Mouse (Mus musculus): ENCODE results near the gene Keg1. TPM values are rescaled to one million over a fixed set of nuclear protein-coding genes. Genes with fewer than 3 reads are reported as not detected.

Gene Keg1
- polyA plus RNA-seq, 1 experiment from 2014 or later = 0.14 TPM

Other genes starting within 250 kb of the Keg1 start
- 0.67 and 1.0 TPM in 2 replicates for gene Mpeg1, start 235.0 kb upstream of the Keg1 start, polyA plus RNA-seq (2015; fragmentation: Nextera tagmentation; extraction: Ambion mirVana)
- 16.1 and 16.5 TPM in 2 replicates for gene Dtx4, start 194.3 kb upstream of the Keg1 start, polyA plus RNA-seq (2015; fragmentation: Nextera tagmentation; extraction: Ambion mirVana)
- gene Fam111a, start 150.0 kb upstream of the Keg1 start, polyA plus RNA-seq (2015; fragmentation: Nextera tagmentation; extraction: Ambion mirVana) = 32.0 TPM in 2 replicates
- 0.12 TPM in 1 of 2 replicates, not detected in the other for gene Gm4952, start 95.8 kb upstream of the Keg1 start, polyA plus RNA-seq (2015; fragmentation: Nextera tagmentation; extraction: Ambion mirVana)
- gene Glyat, start 62.5 kb upstream of the Keg1 start, polyA plus RNA-seq (2015; fragmentation: Nextera tagmentation; extraction: Ambion mirVana) = not detected in 2 replicates
- gene Olfr1442, start 25.3 kb upstream of the Keg1 start, polyA plus RNA-seq (2015; fragmentation: Nextera tagmentation; extraction: Ambion mirVana) = not detected in 2 replicates
- not detected in 2 replicates for gene Olfr1443, start 17.7 kb upstream of the Keg1 start, polyA plus RNA-seq (2015; fragmentation: Nextera tagmentation; extraction: Ambion mirVana)
- gene Cntf, start 69.8 kb downstream of the Keg1 start, polyA plus RNA-seq (2015; fragmentation: Nextera tagmentation; extraction: Ambion mirVana) = 1.2 and 1.3 TPM in 2 replicates
- gene Zfp91, start 100.3 kb downstream of the Keg1 start, polyA plus RNA-seq (2015; fragmentation: Nextera tagmentation; extraction: Ambion mirVana) = 14.1 and 14.7 TPM in 2 replicates
- 1.7 and 2.5 TPM in 2 replicates for gene Lpxn, start 100.4 kb downstream of the Keg1 start, polyA plus RNA-seq (2015; fragmentation: Nextera tagmentation; extraction: Ambion mirVana)
- gene Gm5244, start 150.9 kb downstream of the Keg1 start, polyA plus RNA-seq (2015; fragmentation: Nextera tagmentation; extraction: Ambion mirVana) = not detected in 2 replicates
- gene Olfr1444, start 161.5 kb downstream of the Keg1 start, polyA plus RNA-seq (2015; fragmentation: Nextera tagmentation; extraction: Ambion mirVana) = not detected in 2 replicates
- gene Olfr1445, start 188.1 kb downstream of the Keg1 start, polyA plus RNA-seq (2015; fragmentation: Nextera tagmentation; extraction: Ambion mirVana) = not detected in 2 replicates
- gene Olfr1446, start 197.7 kb downstream of the Keg1 start, polyA plus RNA-seq (2015; fragmentation: Nextera tagmentation; extraction: Ambion mirVana) = not detected in 2 replicates
- gene Olfr1447, start 208.0 kb downstream of the Keg1 start, polyA plus RNA-seq (2015; fragmentation: Nextera tagmentation; extraction: Ambion mirVana) = not detected in 2 replicates
- not detected in 2 replicates for gene Olfr1448, start 228.6 kb downstream of the Keg1 start, polyA plus RNA-seq (2015; fragmentation: Nextera tagmentation; extraction: Ambion mirVana)
- not detected in 2 replicates for gene Olfr1449, start 235.1 kb downstream of the Keg1 start, polyA plus RNA-seq (2015; fragmentation: Nextera tagmentation; extraction: Ambion mirVana)